Mouse (Mus musculus): ENCODE results near the gene Pik3cb.

Gene Pik3cb

DNA sequence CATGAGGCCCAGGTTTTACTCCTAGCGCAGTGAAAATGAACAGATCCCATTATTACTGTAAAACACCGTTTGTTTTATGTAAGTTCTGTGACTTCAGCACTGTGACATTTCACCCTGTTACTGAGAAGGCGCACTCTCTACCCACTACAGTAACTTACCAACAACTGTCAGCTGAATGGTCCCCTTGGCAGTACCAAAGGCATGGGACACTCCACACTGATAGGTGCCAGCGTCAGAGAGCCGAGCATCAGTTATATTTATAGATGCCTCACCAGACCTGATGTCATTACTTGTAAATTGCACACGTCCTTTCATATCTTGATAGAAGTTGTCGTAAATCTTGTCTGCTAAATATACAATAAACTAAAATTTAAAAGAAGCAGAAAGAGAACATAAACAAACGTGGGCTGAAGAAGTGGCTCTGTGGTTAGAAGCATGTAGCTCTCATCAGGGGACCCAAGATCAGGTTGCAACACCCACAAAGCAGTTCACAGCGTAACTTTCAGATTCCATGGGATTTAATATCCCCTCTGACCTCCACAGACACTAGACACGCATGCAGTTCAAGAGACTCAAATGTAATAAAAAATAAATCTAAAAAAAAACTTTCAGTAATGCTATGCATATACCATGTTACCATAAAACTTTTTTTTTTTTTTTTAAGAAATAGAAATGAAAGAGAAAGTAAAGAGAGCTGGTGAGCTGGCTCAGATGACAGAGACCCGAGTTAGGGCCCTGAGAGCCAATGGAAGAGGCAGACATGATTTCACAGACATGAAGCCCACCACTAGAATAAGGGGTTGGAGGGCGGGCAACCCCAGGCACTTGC is 131.1 kb downstream of the Pik3cb start:
- in situ Hi-C loops (cut with MboI, MseI), result loop anchor here (10.0 kb wide), 1 partner anchor 1446 kb away; no protein-coding TSS in a partner anchor

DNA sequence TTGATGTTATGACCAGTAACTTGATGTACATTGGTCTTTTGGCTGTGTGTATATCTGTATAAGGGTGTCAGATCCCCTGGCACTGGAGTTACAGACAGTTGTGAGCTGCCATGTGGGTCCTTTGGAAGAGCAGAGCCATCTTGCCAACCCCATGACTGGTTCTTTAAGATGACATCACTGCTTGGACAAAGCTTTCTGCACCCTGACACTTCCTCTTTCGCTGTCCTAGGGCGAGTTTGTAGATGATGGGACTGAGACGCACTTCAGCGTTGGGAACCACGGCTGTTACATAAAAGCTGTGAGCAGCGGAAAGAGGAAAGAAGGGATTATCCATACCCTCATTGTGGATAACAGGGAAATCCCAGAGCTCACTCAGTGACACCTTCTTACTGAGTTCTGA is 139.1 kb downstream of the Pik3cb start:
- in situ Hi-C loops (cut with MboI, MseI), result loop anchor here (10.0 kb wide), 1 partner anchor 1453 kb away; no protein-coding TSS in a partner anchor

DNA sequence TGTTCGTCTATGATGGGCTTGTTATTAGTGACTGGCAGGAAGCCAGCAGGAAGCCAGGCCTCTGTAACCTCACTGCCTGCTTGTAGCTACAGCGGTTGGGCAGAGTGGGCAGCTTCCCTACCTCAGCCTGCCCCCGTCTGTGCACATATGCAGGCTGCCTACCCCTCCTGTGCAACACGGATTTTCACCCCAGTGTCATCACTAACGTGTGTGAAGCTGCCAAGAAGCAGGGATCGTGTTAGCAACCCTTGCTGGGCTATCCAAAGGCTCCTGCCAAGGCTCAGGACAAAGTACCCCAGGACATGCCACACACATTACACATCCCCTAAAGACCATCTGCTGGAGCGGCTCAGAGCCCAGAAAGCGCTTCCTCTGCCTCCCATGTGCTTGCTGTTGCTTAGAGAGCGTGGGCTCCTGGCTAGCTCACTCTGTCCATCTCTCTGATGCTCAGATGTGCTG is 140.5 kb downstream of the Pik3cb start:
- in situ Hi-C loops (cut with MboI, MseI), result loop anchor here (10.0 to 25.0 kb wide), 2 partner anchors 1455 to 1687 kb away; no protein-coding TSS in a partner anchor

DNA sequence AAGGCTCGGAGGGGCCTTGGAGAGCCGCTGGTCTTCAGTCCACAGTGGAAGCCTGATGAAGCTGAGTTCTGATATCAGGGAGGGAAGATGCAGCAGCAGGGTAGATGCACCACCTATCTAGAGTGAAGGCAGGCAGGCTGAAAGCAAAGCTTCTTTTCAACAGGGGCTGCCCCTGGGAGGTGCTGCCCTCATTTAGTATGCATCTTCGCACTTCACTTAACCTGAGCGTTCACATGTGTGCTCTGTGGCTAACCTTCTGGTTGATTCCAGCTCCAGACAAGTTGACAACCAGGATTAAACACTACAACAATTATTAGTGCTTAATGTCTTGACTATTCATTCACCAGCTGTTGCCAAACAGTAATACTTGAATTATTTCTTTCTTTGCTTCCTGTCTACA is 146.3 kb downstream of the Pik3cb start:
- in situ Hi-C loops (cut with MboI, MseI), result loop anchor here (25.0 kb wide), 1 partner anchor 1693 kb away; no protein-coding TSS in a partner anchor

DNA sequence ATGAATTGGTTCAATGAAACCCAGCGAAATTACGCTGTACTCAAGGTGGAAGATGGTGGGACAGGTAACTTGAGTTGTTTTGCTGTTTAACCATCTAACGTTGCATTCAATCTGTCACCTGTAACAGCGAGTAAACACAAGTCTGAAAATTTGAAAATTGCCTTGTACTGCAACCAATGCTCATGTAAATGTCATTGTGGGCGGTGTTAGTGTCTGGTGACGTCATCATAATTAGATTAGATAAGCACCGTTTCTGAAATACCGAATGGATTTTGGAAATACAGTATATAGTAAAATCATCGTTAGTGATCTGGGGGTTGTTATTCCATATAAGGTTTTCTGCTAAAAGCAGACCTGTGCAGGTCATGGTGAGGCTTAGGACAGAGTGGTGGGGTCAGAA is 153.3 kb downstream of the Pik3cb start:
- in situ Hi-C loops (cut with MboI, MseI), result loop anchor here (10.0 to 25.0 kb wide), 2 partner anchors 588 to 1700 kb away; partner anchors contain the start of gene Dbr1

Data from T-helper 1 cell (primary cell).